In genomic region chr6:60907272-60907671, GRCm38 (mm10) we compare ENCODE assay signal across 14 mouse cellular contexts. TPM values are rescaled to one million over a fixed set of nuclear protein-coding genes. Genes with fewer than 3 reads are reported as not detected.
"Had no signal": no experiment of that assay in that cellular context is flagged by ENCODE, and none has a peak within 500 bp of the region (broad histone marks: within the 10 kb centered on the region; RNA-seq: fewer than 3 reads in every experiment).

No protein-coding gene starts in this region.

- H3K27me3 ChIP-seq: limb, embryonic 15.5 days; lung, embryonic 15.5 days; megakaryocyte, embryonic 14.5 days; neural tube, embryonic 13.5 days had no signal

- H3K36me3 ChIP-seq: limb, embryonic 15.5 days; lung, embryonic 15.5 days; neural tube, embryonic 13.5 days had no signal

- ATAC-seq: midbrain, embryonic 16.5 days had no signal

- DNase-seq: kidney, adult 8-10 months; kidney, postnatal 25 days; lung, postnatal 14 days; retina, postnatal 1 day; right cerebral cortex, postnatal 4 days; spleen, adult 18-20 months; thymus, adult 2 months; thymus, postnatal 36 days had no signal

- H3K4me3 ChIP-seq: limb, embryonic 15.5 days; lung, embryonic 15.5 days; megakaryocyte, embryonic 14.5 days; neural tube, embryonic 13.5 days had no signal

- H3K9me3 ChIP-seq: limb, embryonic 15.5 days; lung, embryonic 15.5 days; neural tube, embryonic 13.5 days had no signal

- H3K4me1 ChIP-seq: limb, embryonic 15.5 days; lung, embryonic 15.5 days; neural tube, embryonic 13.5 days had no signal

RNA-seq across cellular contexts. Expression of gene Mmrn1, which starts 17.5 kb away (rescaled TPM):
- total RNA-seq: left cerebral cortex, adult 8-10 months had no signal
